Mouse (Mus musculus): ENCODE results near the gene Pphln1.

Gene Pphln1

GRCm38 (mm10) chr15:93433811-93434210, 35.7 kb downstream of the Pphln1 start:
- DNase-seq (ENCODE audit: extremely low read depth, low read depth, low spot score) = no peak

GRCm38 (mm10) chr15:93435998-93436397, 37.8 kb downstream of the Pphln1 start:
- DNase-seq (ENCODE audit: extremely low read depth, low read depth, low spot score) = no peak

DNA sequence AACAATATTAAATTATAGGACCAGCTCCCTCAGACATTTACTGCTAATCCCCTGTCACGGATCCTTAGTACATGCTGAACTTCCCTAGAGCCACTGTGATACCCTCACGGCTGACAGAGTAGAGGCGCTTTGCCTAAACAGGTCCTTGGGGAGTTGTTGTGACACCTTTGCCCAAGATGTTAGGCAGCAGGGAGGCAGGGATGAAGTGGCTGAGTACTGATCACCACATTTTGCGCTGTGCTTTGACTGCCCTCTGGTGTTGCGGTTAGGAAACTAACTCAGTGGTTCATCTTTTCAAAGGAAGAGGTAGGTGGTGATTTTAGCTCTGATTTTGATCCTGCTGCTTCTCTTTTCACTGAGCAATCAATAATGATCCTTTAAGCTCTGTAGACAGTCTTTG, 40.5 kb downstream of the Pphln1 start:
- DNase-seq (ENCODE audit: extremely low read depth, low read depth, low spot score) = no peak

DNA sequence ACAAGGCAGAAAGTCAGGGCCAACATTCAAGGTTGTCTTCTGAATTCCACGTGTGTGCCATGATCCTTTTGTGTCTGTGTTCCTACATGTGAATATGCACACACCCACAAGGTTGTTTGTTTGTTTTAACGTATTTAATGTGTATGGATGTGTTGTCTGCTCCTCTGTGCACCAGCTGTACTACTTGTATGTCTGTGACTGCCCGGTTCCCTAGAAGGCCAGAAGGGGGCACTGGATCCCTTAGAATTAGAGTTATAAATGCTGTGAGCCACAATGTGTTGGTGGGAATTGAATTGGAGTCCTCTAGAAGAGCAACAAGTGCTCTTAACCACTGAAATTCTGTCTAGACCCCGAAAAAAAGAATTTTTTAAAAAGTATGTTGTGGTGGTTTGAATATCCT, 44.1 kb downstream of the Pphln1 start:
- no peak for DNase-seq (ENCODE audit: extremely low read depth, low read depth, low spot score)

DNA sequence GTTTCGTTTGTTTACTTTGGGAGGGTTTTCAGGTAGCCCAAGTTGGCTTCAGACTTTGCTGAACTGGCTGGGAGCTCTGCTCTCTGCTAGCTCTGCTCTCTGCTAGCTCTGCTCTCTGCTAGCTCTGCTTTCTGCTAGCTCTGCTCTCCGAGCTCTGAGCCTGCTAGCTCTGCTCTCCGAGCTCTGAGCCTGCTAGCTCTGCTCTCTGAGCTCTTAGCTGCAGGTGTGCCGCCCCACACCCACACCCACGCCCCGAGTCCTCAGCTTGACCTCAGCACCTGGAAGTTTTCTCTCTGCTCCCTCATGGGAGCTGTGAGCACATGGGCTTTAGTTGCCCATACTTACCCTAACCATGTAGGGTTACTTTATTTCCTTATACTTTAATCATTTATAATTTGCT, 45.5 kb downstream of the Pphln1 start:
- no peak for DNase-seq (ENCODE audit: extremely low read depth, low read depth, low spot score)

DNA sequence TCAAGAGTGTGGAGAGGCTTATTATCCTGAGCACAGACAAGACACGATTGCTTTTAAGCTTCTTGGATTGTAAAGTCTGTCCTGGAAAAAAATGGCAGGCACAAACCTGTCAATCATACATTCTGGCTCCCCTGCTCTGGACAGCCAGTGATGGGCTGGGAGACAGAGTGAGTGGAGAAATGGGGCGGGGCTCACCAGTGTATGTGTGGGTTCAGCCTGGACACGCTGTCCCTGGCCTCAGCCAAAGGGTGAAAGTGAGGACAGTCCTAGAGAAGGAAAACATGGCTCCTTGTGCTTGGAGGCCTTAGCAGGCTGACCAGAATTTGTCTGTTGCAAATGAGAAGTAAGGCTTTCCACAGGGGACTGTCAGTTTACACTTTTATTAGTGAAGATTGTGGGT, 50.7 kb downstream of the Pphln1 start:
- no peak for DNase-seq (ENCODE audit: extremely low read depth, low read depth, low spot score)

GRCm38 (mm10) chr15:93453296-93453695, 55.1 kb downstream of the Pphln1 start:
- no peak for DNase-seq (ENCODE audit: extremely low read depth, low read depth, low spot score)

- DNase-seq (ENCODE audit: extremely low read depth, low read depth, low spot score) = no peak
Observed at GRCm38 (mm10) chr15:93456005-93456404, 57.9 kb downstream of the Pphln1 start.

GRCm38 (mm10) chr15:93459422-93459821, 61.3 kb downstream of the Pphln1 start:
- no peak for DNase-seq (ENCODE audit: extremely low read depth, low read depth, low spot score)

DNA sequence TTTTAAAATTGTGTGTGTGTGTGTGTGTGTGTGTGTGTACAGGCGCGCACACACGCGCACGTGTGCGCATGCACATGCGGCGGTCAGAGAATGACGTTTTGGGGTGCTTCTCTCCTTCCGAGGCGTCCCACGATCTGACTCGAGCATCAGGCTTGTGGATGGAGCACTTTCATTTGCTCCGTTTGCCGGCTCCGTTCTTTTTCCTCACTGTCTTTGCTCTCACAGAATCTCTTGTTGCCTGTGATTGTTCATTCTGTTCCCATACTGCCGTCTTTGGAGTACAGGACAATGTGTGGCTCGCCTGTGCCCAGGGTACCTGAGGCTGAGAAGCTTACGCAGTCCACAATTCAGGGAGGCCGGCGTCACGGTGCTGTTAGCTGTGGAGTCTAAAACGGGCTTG, 62.9 kb downstream of the Pphln1 start:
- no peak for DNase-seq (ENCODE audit: extremely low read depth, low read depth, low spot score)

GRCm38 (mm10) chr15:93471651-93472050, 73.5 kb downstream of the Pphln1 start:
- DNase-seq (ENCODE audit: extremely low read depth, low read depth, low spot score) = no peak

DNA sequence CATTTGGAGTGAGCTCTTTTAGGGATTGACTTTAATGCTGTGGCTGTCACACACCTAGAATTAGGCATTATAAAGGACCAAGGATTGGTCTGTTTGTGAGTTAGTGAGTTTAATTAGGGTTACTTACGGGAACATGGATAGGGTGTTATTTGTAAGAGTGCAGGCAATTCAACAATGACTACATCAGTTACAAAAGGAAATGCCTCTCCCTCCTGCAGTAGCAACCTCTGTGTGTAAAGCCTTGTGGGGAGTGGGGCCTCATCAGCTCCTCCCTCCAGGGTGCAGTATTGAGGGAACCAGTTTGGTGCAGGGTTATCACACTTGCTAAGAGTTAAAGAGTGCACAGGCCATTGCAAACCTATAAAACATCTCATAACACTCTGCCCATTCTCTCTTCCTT, 73.9 kb downstream of the Pphln1 start:
- no peak for DNase-seq (ENCODE audit: extremely low read depth, low read depth, low spot score)

DNA sequence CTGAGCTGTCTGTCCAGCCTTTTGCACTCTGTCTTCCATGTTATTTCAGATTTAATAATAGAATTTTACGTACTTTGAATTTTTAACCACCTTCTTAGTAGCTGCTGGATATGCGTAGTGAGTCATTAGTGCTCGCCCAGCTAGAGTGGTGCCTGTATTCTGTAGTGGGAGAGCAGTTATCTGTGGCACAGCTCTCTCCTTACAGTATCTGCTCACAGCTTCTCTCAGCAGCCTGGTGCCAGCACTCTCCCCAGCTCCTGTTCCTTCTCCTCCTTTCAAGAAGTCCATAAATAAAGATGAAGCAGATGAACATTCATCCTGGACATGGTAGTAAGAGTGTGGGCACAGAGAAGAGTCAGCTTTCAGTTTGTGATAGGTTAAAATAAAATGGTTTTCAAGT, 76.1 kb downstream of the Pphln1 start:
- no peak for DNase-seq (ENCODE audit: extremely low read depth, low read depth, low spot score)

- DNase-seq (ENCODE audit: extremely low read depth, low read depth, low spot score) = no peak
Observed at GRCm38 (mm10) chr15:93475688-93476087, 77.5 kb downstream of the Pphln1 start.

- no peak for DNase-seq (ENCODE audit: extremely low read depth, low read depth, low spot score)
Observed at GRCm38 (mm10) chr15:93477729-93478128, 79.6 kb downstream of the Pphln1 start.

GRCm38 (mm10) chr15:93478676-93479075, 80.5 kb downstream of the Pphln1 start:
- DNase-seq (ENCODE audit: extremely low read depth, low read depth, low spot score) = no peak

DNA sequence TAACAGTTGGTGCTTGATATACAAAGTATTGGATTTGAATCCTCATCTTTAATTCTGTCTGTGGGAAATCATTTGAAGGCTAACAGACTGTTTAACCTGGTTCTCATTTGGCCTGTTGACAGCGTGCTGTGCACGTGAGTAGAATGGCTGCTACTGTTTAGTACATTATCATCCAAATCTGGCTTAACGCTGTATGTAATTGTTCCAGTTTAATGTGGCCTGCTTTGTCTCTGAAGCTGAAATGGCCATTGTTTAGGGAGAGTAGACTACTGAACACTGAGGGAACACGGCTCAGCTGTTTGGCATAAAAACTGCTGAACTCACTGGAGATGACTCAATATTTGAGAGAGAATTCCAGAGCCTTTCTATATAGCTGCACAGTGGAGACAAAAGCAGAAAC, 81.3 kb downstream of the Pphln1 start:
- no peak for DNase-seq (ENCODE audit: extremely low read depth, low read depth, low spot score)

DNA sequence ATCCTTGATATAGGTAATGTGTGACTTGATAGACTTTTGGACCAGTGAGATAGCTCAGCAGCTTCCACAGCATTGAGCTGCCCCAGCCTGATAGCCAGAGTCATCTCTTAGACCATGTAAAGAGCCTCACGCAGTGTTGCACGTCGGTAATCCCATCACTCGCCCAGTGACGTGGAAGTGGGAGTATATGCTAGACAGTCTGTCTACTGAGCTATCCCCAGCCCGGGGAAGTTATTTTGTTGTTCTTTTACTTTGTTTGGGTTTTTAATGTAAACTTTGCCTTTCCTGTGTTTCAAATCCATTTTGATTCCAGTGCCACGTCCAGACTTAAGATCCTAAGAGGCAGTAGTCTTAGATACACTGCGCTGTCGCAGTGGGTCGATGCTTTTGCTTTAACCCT, 83.0 kb downstream of the Pphln1 start:
- DNase-seq (ENCODE audit: extremely low read depth, low read depth, low spot score) = no peak

- no peak for DNase-seq (ENCODE audit: extremely low read depth, low read depth, low spot score)
Observed at GRCm38 (mm10) chr15:93484261-93484710, 86.1 kb downstream of the Pphln1 start.

DNA sequence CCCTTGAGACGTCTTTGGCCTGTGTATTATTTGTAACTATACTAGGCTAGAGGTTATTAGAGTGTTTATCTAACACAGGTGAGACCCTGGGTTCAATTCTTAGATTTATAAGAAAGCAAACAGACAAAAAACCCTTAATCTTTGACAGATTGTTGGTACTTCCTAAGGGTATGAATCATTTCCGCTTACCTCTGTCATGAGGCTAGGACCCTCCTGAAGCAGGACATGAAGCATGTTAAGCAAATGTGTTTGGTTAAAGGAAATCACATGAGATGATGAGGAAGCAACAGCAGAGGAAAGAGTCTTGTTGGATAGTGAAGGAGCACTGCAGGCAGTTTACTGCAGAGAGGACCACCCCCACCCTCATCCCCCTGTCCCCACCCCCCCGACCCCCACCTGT, 87.1 kb downstream of the Pphln1 start:
- no peak for DNase-seq (ENCODE audit: extremely low read depth, low read depth, low spot score)

DNA sequence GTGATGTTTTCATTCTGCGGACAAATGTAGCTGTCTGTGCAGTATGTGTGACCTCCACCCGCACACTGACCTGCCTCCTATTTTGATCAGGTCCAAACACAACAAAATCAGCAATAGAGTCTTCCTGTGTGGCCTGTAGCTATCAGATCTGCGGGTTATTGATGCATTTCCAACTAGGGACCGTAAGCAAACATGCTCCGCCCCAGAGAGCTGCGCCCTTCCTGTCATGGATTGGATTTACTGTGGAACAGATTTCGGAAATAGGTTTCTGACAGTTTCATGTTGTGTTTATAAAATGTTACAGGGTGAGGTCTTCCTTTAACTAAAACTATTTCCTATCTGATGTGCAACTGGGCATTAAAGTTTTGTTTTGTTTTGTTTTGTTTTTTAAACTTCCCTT, 87.9 kb downstream of the Pphln1 start:
- DNase-seq (ENCODE audit: extremely low read depth, low read depth, low spot score) = no peak

DNA sequence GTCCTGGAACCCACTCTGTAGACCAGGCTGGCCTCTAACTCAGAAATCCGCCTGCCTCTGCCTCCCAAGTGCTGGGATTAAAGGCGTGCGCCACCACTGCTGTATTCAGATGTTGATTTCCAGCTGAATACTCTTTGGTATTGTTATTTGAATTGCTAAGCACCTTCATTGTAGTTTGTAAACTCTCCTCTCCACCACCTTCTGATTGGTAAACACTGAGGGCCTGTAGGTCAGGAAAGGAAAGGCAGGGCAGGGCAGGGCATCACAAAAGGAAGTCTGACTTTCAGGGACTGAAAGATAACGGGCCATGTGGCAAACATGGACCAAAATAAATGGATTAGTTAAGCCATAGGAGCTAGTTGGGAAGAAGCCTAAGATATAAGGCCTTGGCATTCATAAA, 91.4 kb downstream of the Pphln1 start:
- no peak for DNase-seq (ENCODE audit: extremely low read depth, low read depth, low spot score)

DNA sequence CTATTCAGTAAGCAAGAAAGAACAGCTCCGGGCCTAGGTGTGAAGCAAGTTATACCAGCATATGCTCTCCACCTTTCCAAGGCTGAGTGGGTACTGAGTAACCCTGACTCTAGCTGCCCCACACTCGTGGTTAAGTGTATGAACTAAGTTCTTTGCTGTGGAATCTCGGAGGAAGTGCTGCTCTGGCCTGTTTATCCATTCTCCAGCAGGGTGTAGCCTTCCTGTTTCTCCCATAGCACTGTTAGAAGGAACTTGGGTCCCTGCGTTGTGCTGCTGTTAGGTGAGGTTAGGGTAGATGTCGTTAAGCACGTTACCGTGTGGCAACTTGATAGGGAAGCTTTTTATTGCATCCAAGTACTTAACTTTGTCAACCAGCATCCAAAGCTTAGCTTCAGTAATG, 96.5 kb downstream of the Pphln1 start:
- DNase-seq (ENCODE audit: extremely low read depth, low read depth, low spot score) = no peak

GRCm38 (mm10) chr15:93499866-93500265, 101.7 kb downstream of the Pphln1 start:
- DNase-seq (ENCODE audit: extremely low read depth, low read depth, low spot score) = no peak
